Mouse (Mus musculus): Measurements from ENCODE around the gene Hectd2. TPM values are rescaled to one million over a fixed set of nuclear protein-coding genes. Genes with fewer than 3 reads are reported as not detected.

Gene Hectd2
- total RNA-seq, 2 experiments from 2014 or later: 2.8 to 3.4 TPM

GRCm38 (mm10) chr19:36637948-36638587, 83.6 kb downstream of the Hectd2 start:
- intact Hi-C loops (cut with DNase I; ENCODE audit: low total_unique reads): no loop called here
- no peak for DNase-seq

GRCm38 (mm10) chr19:36639072-36639471, 84.6 kb downstream of the Hectd2 start:
- intact Hi-C loops (cut with DNase I; ENCODE audit: low total_unique reads): no loop called here
- DNase-seq: no peak

- intact Hi-C loops (cut with DNase I; ENCODE audit: low total_unique reads): no loop called here
- no peak for DNase-seq
These were observed 86.7 kb downstream of the Hectd2 start for GRCm38 (mm10) chr19:36641128-36641527.

- intact Hi-C loops (cut with DNase I; ENCODE audit: low total_unique reads): no loop called here
- DNase-seq: no peak
These were observed 91.0 kb downstream of the Hectd2 start for GRCm38 (mm10) chr19:36645308-36645889.

GRCm38 (mm10) chr19:36646132-36646828, 91.8 kb downstream of the Hectd2 start:
- intact Hi-C loops (cut with DNase I; ENCODE audit: low total_unique reads): no loop called here
- no peak for DNase-seq

GRCm38 (mm10) chr19:36652686-36653085, 98.2 kb downstream of the Hectd2 start:
- DNase-seq: no peak
- intact Hi-C loops (cut with DNase I; ENCODE audit: low total_unique reads): no loop called here

- no peak for DNase-seq
- intact Hi-C loops (cut with DNase I; ENCODE audit: low total_unique reads): no loop called here
These were observed 108.3 kb downstream of the Hectd2 start for GRCm38 (mm10) chr19:36662734-36663133.

- DNase-seq: no peak
- intact Hi-C loops (cut with DNase I; ENCODE audit: low total_unique reads): no loop called here
These were observed 109.5 kb downstream of the Hectd2 start for GRCm38 (mm10) chr19:36663918-36664317.

- DNase-seq: no peak
- intact Hi-C loops (cut with DNase I; ENCODE audit: low total_unique reads): no loop called here
These were observed 110.0 kb downstream of the Hectd2 start for GRCm38 (mm10) chr19:36664417-36664816.

- intact Hi-C loops (cut with DNase I; ENCODE audit: low total_unique reads): no loop called here
- no peak for DNase-seq
These were observed 110.8 kb downstream of the Hectd2 start for GRCm38 (mm10) chr19:36665206-36665605.

GRCm38 (mm10) chr19:36665641-36666040, 111.2 kb downstream of the Hectd2 start:
- intact Hi-C loops (cut with DNase I; ENCODE audit: low total_unique reads): no loop called here
- no peak for DNase-seq

GRCm38 (mm10) chr19:36666471-36666870, 112.0 kb downstream of the Hectd2 start:
- intact Hi-C loops (cut with DNase I; ENCODE audit: low total_unique reads): no loop called here

GRCm38 (mm10) chr19:36667368-36667767, 112.9 kb downstream of the Hectd2 start:
- intact Hi-C loops (cut with DNase I; ENCODE audit: low total_unique reads): no loop called here
- no peak for DNase-seq

More at GRCm38 (mm10) chr19:36666471-36666870, 112.0 kb downstream of the Hectd2 start:
- no peak for DNase-seq

- intact Hi-C loops (cut with DNase I; ENCODE audit: low total_unique reads): no loop called here
- DNase-seq: no peak
These were observed 113.7 kb downstream of the Hectd2 start for GRCm38 (mm10) chr19:36668098-36668497.

- intact Hi-C loops (cut with DNase I; ENCODE audit: low total_unique reads): no loop called here
- no peak for DNase-seq
These were observed 114.6 kb downstream of the Hectd2 start for GRCm38 (mm10) chr19:36668881-36669639.

GRCm38 (mm10) chr19:36669720-36670451, 115.4 kb downstream of the Hectd2 start:
- DNase-seq: no peak
- intact Hi-C loops (cut with DNase I; ENCODE audit: low total_unique reads): no loop called here
